Mouse (Mus musculus) heart, postnatal 10 days (tissue): ENCODE measurements around the gene Mospd3. TPM values are rescaled to one million over a fixed set of nuclear protein-coding genes. Genes with fewer than 3 reads are reported as not detected.

Experiments
- DNase-seq, 2 experiments: peaks; one replicate each; pipeline ENCODE4 v3.0.0; 2021
- intact Hi-C: fragments of 180-260 bp; cut with DNase I; formaldehyde crosslinking; loops from one replicate; pipeline ENCODE4 v1.15.1; 2025
- total RNA-seq, 2 experiments: library from RNA; stranded (reverse); gene quantifications; 2 replicates each; pipeline ENCODE4 v1.2.3; 2021

Mospd3 gene
- total RNA-seq, result 10 to 100 TPM; 25.1 to 31.4 TPM

- intact Hi-C loops, result loop anchor here (1.0 to 5.0 kb wide), 3 partner anchors 30 to 157 kb away; no protein-coding TSS in a partner anchor
- peak; percentile 98 for DNase-seq
Measured at GRCm38 (mm10) chr5:137600619-137601364, at the start of gene Mospd3. TSS of gene Mospd3 (minus strand) at chr5:137601058.

- intact Hi-C loops, result loop anchor here (10.0 kb wide), 1 partner anchor 265 kb away; no protein-coding TSS in a partner anchor
- no peak for DNase-seq
Measured at GRCm38 (mm10) chr5:137649669-137650571, 49.1 kb upstream of the Mospd3 start.

- no peak for DNase-seq
- intact Hi-C loops, result loop anchor here (10.0 kb wide), 1 partner anchor 264 kb away; no protein-coding TSS in a partner anchor
Measured at GRCm38 (mm10) chr5:137649251-137649650, 48.4 kb upstream of the Mospd3 start.

- intact Hi-C loops, result loop anchor here (10.0 kb wide), 1 partner anchor 263 kb away; no protein-coding TSS in a partner anchor
Measured at GRCm38 (mm10) chr5:137647827-137648601, 47.2 kb upstream of the Mospd3 start.

GRCm38 (mm10) chr5:137645652-137646091, 44.8 kb upstream of the Mospd3 start, which contains the start of gene Irs3:
TSS of gene Irs3 (minus strand) at chr5:137645714.
- intact Hi-C loops, result loop anchor here (10.0 kb wide), 1 partner anchor 261 kb away; no protein-coding TSS in a partner anchor
- DNase-seq, result peak; percentile 42 to 48

More at GRCm38 (mm10) chr5:137647827-137648601, 47.2 kb upstream of the Mospd3 start:
- DNase-seq, result no peak

GRCm38 (mm10) chr5:137645091-137645651, 44.3 kb upstream of the Mospd3 start:
- intact Hi-C loops, result loop anchor here (10.0 kb wide), 1 partner anchor 260 kb away; no protein-coding TSS in a partner anchor
- DNase-seq, result no peak

GRCm38 (mm10) chr5:137644484-137644883, 43.6 kb upstream of the Mospd3 start:
- no peak for DNase-seq
- intact Hi-C loops, result loop anchor here (10.0 kb wide), 1 partner anchor 260 kb away; no protein-coding TSS in a partner anchor

- DNase-seq, result no peak
- intact Hi-C loops, result loop anchor here (10.0 kb wide), 1 partner anchor 258 kb away; no protein-coding TSS in a partner anchor
Measured at GRCm38 (mm10) chr5:137642886-137643285, 42.0 kb upstream of the Mospd3 start.

- intact Hi-C loops, result loop anchor here (10.0 kb wide), 1 partner anchor 256 kb away; no protein-coding TSS in a partner anchor
Measured at GRCm38 (mm10) chr5:137641054-137641453, 40.2 kb upstream of the Mospd3 start, which contains the start of gene Sap25. TSS of gene Sap25 (plus strand) at chr5:137641334.

GRCm38 (mm10) chr5:137639472-137639871, 38.6 kb upstream of the Mospd3 start:
- intact Hi-C loops, result no loop called here
- no peak for DNase-seq

More at GRCm38 (mm10) chr5:137641054-137641453, 40.2 kb upstream of the Mospd3 start, which contains the start of gene Sap25:
- DNase-seq, result no peak

GRCm38 (mm10) chr5:137633397-137634084, 32.7 kb upstream of the Mospd3 start:
- DNase-seq, result no peak
- intact Hi-C loops, result no loop called here

- DNase-seq, result no peak
- intact Hi-C loops, result loop anchor here (2.0 kb wide), 1 partner anchor 31 kb away; the partner anchor contains the start of gene Mospd3
Measured at GRCm38 (mm10) chr5:137631591-137631990, 30.7 kb upstream of the Mospd3 start.

- intact Hi-C loops, result loop anchor here (2.0 kb wide), 1 partner anchor 30 kb away; the partner anchor contains the start of gene Mospd3
- peak; percentile 52 to 58 for DNase-seq
Measured at GRCm38 (mm10) chr5:137631171-137631570, 30.3 kb upstream of the Mospd3 start.

GRCm38 (mm10) chr5:137630602-137631001, 29.7 kb upstream of the Mospd3 start:
- intact Hi-C loops, result loop anchor here (2.0 kb wide), 1 partner anchor 30 kb away; the partner anchor contains the start of gene Mospd3
- peak; percentile 55 to 58 for DNase-seq

- intact Hi-C loops, result loop anchor here (2.0 to 5.0 kb wide), 2 partner anchors 29 to 98 kb away; partner anchors contain the start of genes Epo, Gnb2 and Mospd3
- peak in 1 of 2 experiments; percentile 36 for DNase-seq
Measured at GRCm38 (mm10) chr5:137629906-137630545, 29.2 kb upstream of the Mospd3 start.

GRCm38 (mm10) chr5:137629306-137629721, 28.5 kb upstream of the Mospd3 start:
- intact Hi-C loops, result loop anchor here (5.0 kb wide), 1 partner anchor 97 kb away; the partner anchor contains the start of genes Epo and Gnb2
- DNase-seq, result no peak

- DNase-seq, result peak; percentile 99 to 100
- intact Hi-C loops, result loop anchor here (5.0 kb wide), 1 partner anchor 96 kb away; the partner anchor contains the start of genes Epo and Gnb2
Measured at GRCm38 (mm10) chr5:137628498-137629305, 27.8 kb upstream of the Mospd3 start, which contains the start of the genes Fbxo24, Lrch4 and Gm20605. TSS of gene Fbxo24 (minus strand) at chr5:137629002. TSS of gene Lrch4 (plus strand) at chr5:137629121. TSS of gene Gm20605 (plus strand) at chr5:137629175.
